ENCODE assay signal across 29 mouse cellular contexts in the genomic region with DNA sequence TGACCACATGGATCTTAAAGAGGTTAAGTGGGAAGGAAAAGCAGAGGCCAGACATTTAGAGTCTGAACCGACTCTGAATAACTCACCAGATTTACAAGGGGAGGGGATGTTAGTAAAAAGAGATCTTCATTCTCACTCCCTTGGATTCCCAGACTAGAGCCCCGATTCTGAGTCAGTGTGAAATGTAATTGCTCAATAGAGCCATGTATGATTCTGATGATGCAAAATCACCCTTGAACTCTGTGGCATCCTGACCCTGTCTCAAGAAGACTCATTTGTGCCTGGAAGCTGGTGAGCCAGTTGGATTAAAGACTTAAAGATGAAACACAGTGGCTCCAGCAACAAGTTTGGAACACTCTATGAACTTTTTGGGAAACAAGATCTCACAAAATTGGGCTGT.
DNase-seq lines count a peak whose midpoint lies in the region; ATAC-seq and TF ChIP-seq lines count a peak whose summit lies in the region.
"Had no signal": no experiment of that assay in that cellular context is flagged by ENCODE, and none has a peak within 500 bp of the region (broad histone marks: within the 10 kb centered on the region; RNA-seq: fewer than 3 reads in every experiment).

No protein-coding gene starts in this region.

- WGBS in kidney, postnatal 0 days: 16% methylated on average over 2 of the region's 2 CpGs

- H3K9ac ChIP-seq in kidney, postnatal 0 days (ENCODE audit: low read depth, low read length): no peak overlapping the region
- H3K9ac ChIP-seq: forebrain, embryonic 12.5 days; forebrain, postnatal 0 days; hindbrain, embryonic 15.5 days; kidney, embryonic 15.5 days; limb, embryonic 15.5 days; liver, embryonic 13.5 days; midbrain, embryonic 12.5 days; neural tube, embryonic 13.5 days had no signal

- H3K4me2 ChIP-seq in kidney, postnatal 0 days (ENCODE audit: low read length): no peak overlapping the region
- H3K4me2 ChIP-seq: forebrain, embryonic 12.5 days; hindbrain, embryonic 15.5 days; kidney, embryonic 15.5 days; limb, embryonic 15.5 days; liver, embryonic 13.5 days; midbrain, embryonic 12.5 days; neural tube, embryonic 13.5 days had no signal

- no peaks in the 10 kb centered on the region for H3K4me1 ChIP-seq in kidney, postnatal 0 days (replicated peaks; ENCODE audit: insufficient read depth, low read length)
- H3K4me1 ChIP-seq: forebrain, embryonic 12.5 days; hindbrain, embryonic 10.5 days; hindbrain, embryonic 15.5 days; limb, embryonic 10.5 days; limb, embryonic 15.5 days; liver, embryonic 13.5 days; midbrain, embryonic 12.5 days; neural tube, embryonic 13.5 days had no signal

- H3K36me3 ChIP-seq in kidney, postnatal 0 days (ENCODE audit: insufficient read depth, low read length): no peaks in the 10 kb centered on the region
- H3K36me3 ChIP-seq: forebrain, embryonic 12.5 days; hindbrain, embryonic 10.5 days; hindbrain, embryonic 15.5 days; kidney, embryonic 15.5 days; limb, embryonic 10.5 days; limb, embryonic 15.5 days; liver, embryonic 13.5 days; midbrain, embryonic 12.5 days; neural tube, embryonic 13.5 days had no signal

- DNase-seq in adrenal gland, adult 2 months: peak; percentile 56
- no peak for DNase-seq in adrenal gland, postnatal 4 days (ENCODE audit: low spot score in 2 of 2)
- DNase-seq in kidney, postnatal 0 days (ENCODE audit: low spot score): peak; percentile 64
- DNase-seq in kidney, adult 11 months: no peak
- DNase-seq in Muller cell, postnatal 12 days (ENCODE audit: inconsistent ontology term): peak; percentile 13
- DNase-seq in adrenal gland, postnatal 36 days: peak; percentile 15 to 36
- no peak for DNase-seq in layer of hippocampus, postnatal 36 days
- DNase-seq: cerebellum, adult 9-10 months; cerebellum, postnatal 36 days; forebrain, postnatal 0 days; heart, postnatal 14 days; kidney, adult 18-20 months; kidney, postnatal 36 days; liver, embryonic 13.5 days; lung, postnatal 10 days; right cerebral cortex, postnatal 4 days; thymus, adult 2 months; thymus, postnatal 36 days had no signal

- TF ChIP-seq CTCF in kidney, postnatal 0 days (IDR thresholded peaks at IDR 0.05; ENCODE audit: low read depth): no peak

- H3K4me3 ChIP-seq in kidney, postnatal 0 days (replicated peaks; ENCODE audit: low read depth, low read length): no peak overlapping the region
- H3K4me3 ChIP-seq: erythroblast, embryonic 14.5 days; forebrain, embryonic 12.5 days; hindbrain, embryonic 10.5 days; hindbrain, embryonic 15.5 days; kidney, embryonic 15.5 days; limb, embryonic 10.5 days; limb, embryonic 15.5 days; liver, embryonic 13.5 days; midbrain, embryonic 12.5 days; neural tube, embryonic 13.5 days had no signal

- ATAC-seq in kidney, postnatal 0 days (replicated peaks; ENCODE audit: low FRiP score, low read depth): no peak
- ATAC-seq: forebrain, postnatal 0 days; inflammation-experienced regulatory T-cells, adult 6 months had no signal

- no peaks in the 10 kb centered on the region for H3K9me3 ChIP-seq in kidney, postnatal 0 days (replicated peaks; ENCODE audit: low read length)
- H3K9me3 ChIP-seq: forebrain, embryonic 12.5 days; hindbrain, embryonic 10.5 days; hindbrain, embryonic 15.5 days; kidney, embryonic 15.5 days; limb, embryonic 10.5 days; limb, embryonic 15.5 days; liver, embryonic 13.5 days; midbrain, embryonic 12.5 days; neural tube, embryonic 13.5 days had no signal

- no peaks in the 10 kb centered on the region for H3K27me3 ChIP-seq in kidney, postnatal 0 days (ENCODE audit: insufficient read depth, low read length)
- H3K27me3 ChIP-seq: forebrain, embryonic 12.5 days; hindbrain, embryonic 15.5 days; kidney, embryonic 15.5 days; limb, embryonic 15.5 days; liver, embryonic 13.5 days; midbrain, embryonic 12.5 days; neural tube, embryonic 13.5 days had no signal

- no peak overlapping the region for H3K27ac ChIP-seq in kidney, postnatal 0 days
- H3K27ac ChIP-seq: forebrain, embryonic 12.5 days; hindbrain, embryonic 10.5 days; hindbrain, embryonic 15.5 days; kidney, embryonic 15.5 days; limb, embryonic 10.5 days; limb, embryonic 15.5 days; liver, embryonic 13.5 days; midbrain, embryonic 12.5 days; neural tube, embryonic 13.5 days; stomach, postnatal 0 days had no signal

Comparison
In these comparisons a context has a peak if more than half of its experiments do, and no peak if none do; other contexts are left out.
1. DNase-seq: peak in adrenal gland, adult 2 months (single experiment), kidney, postnatal 0 days (single experiment), Muller cell, postnatal 12 days (single experiment) and adrenal gland, postnatal 36 days (2 of 2); none in adrenal gland, postnatal 4 days (0 of 2), kidney, adult 11 months (single experiment) and layer of hippocampus, postnatal 36 days (0 of 2).